Mouse (Mus musculus): ENCODE measurements around the gene Ndufv3. TPM values are rescaled to one million over a fixed set of nuclear protein-coding genes. Genes with fewer than 3 reads are reported as not detected.

Ndufv3 gene
- polyA plus RNA-seq, 1 experiment from 2014 or later = 210 TPM

GRCm38 (mm10) chr17:31535871-31536629 lies 16.1 kb downstream of the Ndufv3 start:
- 56% methylated on average over 8 of the region's 8 CpGs for WGBS
- no peak overlapping the region for H3K9ac ChIP-seq (ENCODE audit: low read length)
- DNase-seq (ENCODE audit: low spot score) = peak; percentile 28
- no peak for ATAC-seq (ENCODE audit: insufficient number of reproducible peaks, low FRiP score, low TSS enrichment, low read depth)
- H3K27me3 ChIP-seq (ENCODE audit: control insufficient read depth, insufficient read depth, low read length) = no peaks in the 10 kb centered on the region
- 0 out of 2 replicates have a peak, but pooled peaks cover 2% of the 10 kb centered on the region for H3K4me1 ChIP-seq (ENCODE audit: control insufficient read depth, insufficient read depth, low read length)
- no peak overlapping the region for H3K4me2 ChIP-seq (ENCODE audit: low read depth, severe bottlenecking)
- no peak overlapping the region for H3K4me3 ChIP-seq (ENCODE audit: low read depth, low read length)
- H3K36me3 ChIP-seq (ENCODE audit: control insufficient read depth, insufficient read depth, low read length) = peaks cover 2% of the 10 kb centered on the region; the same call in 1 of the 2 replicates
- H3K27ac ChIP-seq (replicated peaks; ENCODE audit: low read depth, low read length) = no peak overlapping the region; the same call in 1 of the 2 replicates
- H3K9me3 ChIP-seq (ENCODE audit: control insufficient read depth, low read length) = no peaks in the 10 kb centered on the region

GRCm38 (mm10) chr17:31540101-31540500 lies 20.2 kb downstream of the Ndufv3 start:
- Histone ChIP-seq H3K4me2 (ENCODE audit: low read depth, severe bottlenecking) (no peak overlapping the region), H3K9me3 (ENCODE audit: control insufficient read depth, low read length) (no peaks in the 10 kb centered on the region), H3K4me1 (ENCODE audit: control insufficient read depth, insufficient read depth, low read length) (peaks cover 8% of the 10 kb centered on the region), H3K27ac (replicated peaks; ENCODE audit: low read depth, low read length) (peak overlapping the region; percentile 12; the same call in 1 of the 2 replicates), H3K9ac (ENCODE audit: low read length) (no peak overlapping the region), H3K4me3 (ENCODE audit: low read depth, low read length) (no peak overlapping the region), H3K27me3 (ENCODE audit: control insufficient read depth, insufficient read depth, low read length) (no peaks in the 10 kb centered on the region), H3K36me3 (ENCODE audit: control insufficient read depth, insufficient read depth, low read length) (no peaks in the 10 kb centered on the region)
- no peak for DNase-seq (ENCODE audit: low spot score)
- ATAC-seq (ENCODE audit: insufficient number of reproducible peaks, low FRiP score, low TSS enrichment, low read depth) = no peak
- 69% methylated on average over 3 of the region's 3 CpGs for WGBS

- Histone ChIP-seq H3K4me1 (ENCODE audit: control insufficient read depth, insufficient read depth, low read length) (peaks cover 8% of the 10 kb centered on the region), H3K4me2 (ENCODE audit: low read depth, severe bottlenecking) (no peak overlapping the region), H3K27ac (replicated peaks; ENCODE audit: low read depth, low read length) (peak overlapping the region; percentile 84), H3K27me3 (ENCODE audit: control insufficient read depth, insufficient read depth, low read length) (no peaks in the 10 kb centered on the region), H3K9ac (ENCODE audit: low read length) (no peak overlapping the region), H3K4me3 (ENCODE audit: low read depth, low read length) (no peak overlapping the region), H3K9me3 (ENCODE audit: control insufficient read depth, low read length) (no peaks in the 10 kb centered on the region), H3K36me3 (ENCODE audit: control insufficient read depth, insufficient read depth, low read length) (no peaks in the 10 kb centered on the region)
- peak; percentile 25 for DNase-seq (ENCODE audit: low spot score)
- ATAC-seq (ENCODE audit: insufficient number of reproducible peaks, low FRiP score, low TSS enrichment, low read depth) = 0 out of 2 replicates have a peak, but pooled peaks have one; percentile 57
- 43% methylated on average over 4 of the region's 4 CpGs for WGBS
Measured at GRCm38 (mm10) chr17:31540809-31541459, 21.0 kb downstream of the Ndufv3 start.

- H3K4me3 ChIP-seq (ENCODE audit: low read depth, low read length) = no peak overlapping the region
- peak; percentile 60; the same call in 1 of the 2 replicates for ATAC-seq (ENCODE audit: insufficient number of reproducible peaks, low FRiP score, low TSS enrichment, low read depth)
- no peaks in the 10 kb centered on the region for H3K36me3 ChIP-seq (ENCODE audit: control insufficient read depth, insufficient read depth, low read length)
- peaks cover 8% of the 10 kb centered on the region for H3K4me1 ChIP-seq (ENCODE audit: control insufficient read depth, insufficient read depth, low read length)
- H3K27ac ChIP-seq (replicated peaks; ENCODE audit: low read depth, low read length) = peak overlapping the region; percentile 58; the same call in 1 of the 2 replicates
- no peak overlapping the region for H3K4me2 ChIP-seq (ENCODE audit: low read depth, severe bottlenecking)
- H3K9ac ChIP-seq (ENCODE audit: low read length) = no peak overlapping the region
- 24% methylated on average over 6 of the region's 6 CpGs for WGBS
- peak; percentile 65 for DNase-seq (ENCODE audit: low spot score)
- H3K9me3 ChIP-seq (ENCODE audit: control insufficient read depth, low read length) = no peaks in the 10 kb centered on the region
- H3K27me3 ChIP-seq (ENCODE audit: control insufficient read depth, insufficient read depth, low read length) = no peaks in the 10 kb centered on the region
Measured at GRCm38 (mm10) chr17:31541460-31541831, 21.5 kb downstream of the Ndufv3 start.

GRCm38 (mm10) chr17:31543574-31543973 lies 23.7 kb downstream of the Ndufv3 start:
- Histone ChIP-seq H3K9ac (ENCODE audit: low read length) (no peak overlapping the region), H3K27ac (replicated peaks; ENCODE audit: low read depth, low read length) (no peak overlapping the region), H3K36me3 (ENCODE audit: control insufficient read depth, insufficient read depth, low read length) (no peaks in the 10 kb centered on the region), H3K27me3 (ENCODE audit: control insufficient read depth, insufficient read depth, low read length) (no peaks in the 10 kb centered on the region), H3K9me3 (ENCODE audit: control insufficient read depth, low read length) (no peaks in the 10 kb centered on the region), H3K4me1 (ENCODE audit: control insufficient read depth, insufficient read depth, low read length) (peaks cover 8% of the 10 kb centered on the region), H3K4me2 (ENCODE audit: low read depth, severe bottlenecking) (no peak overlapping the region), H3K4me3 (ENCODE audit: low read depth, low read length) (no peak overlapping the region)
- WGBS = 43% methylated on average over 6 of the region's 6 CpGs
- ATAC-seq (ENCODE audit: insufficient number of reproducible peaks, low FRiP score, low TSS enrichment, low read depth) (no peak), DNase-seq (ENCODE audit: low spot score) (no peak)

GRCm38 (mm10) chr17:31546444-31547196 lies 26.7 kb downstream of the Ndufv3 start:
- Histone ChIP-seq H3K4me3 (ENCODE audit: low read depth, low read length) (no peak overlapping the region), H3K4me2 (ENCODE audit: low read depth, severe bottlenecking) (no peak overlapping the region), H3K27me3 (ENCODE audit: control insufficient read depth, insufficient read depth, low read length) (no peaks in the 10 kb centered on the region), H3K36me3 (ENCODE audit: control insufficient read depth, insufficient read depth, low read length) (no peaks in the 10 kb centered on the region), H3K9ac (ENCODE audit: low read length) (no peak overlapping the region), H3K9me3 (ENCODE audit: control insufficient read depth, low read length) (no peaks in the 10 kb centered on the region), H3K27ac (replicated peaks; ENCODE audit: low read depth, low read length) (no peak overlapping the region), H3K4me1 (ENCODE audit: control insufficient read depth, insufficient read depth, low read length) (peaks cover 6% of the 10 kb centered on the region)
- no peak for ATAC-seq (ENCODE audit: insufficient number of reproducible peaks, low FRiP score, low TSS enrichment, low read depth)
- WGBS = 85% methylated on average over 9 of the region's 9 CpGs
- DNase-seq (ENCODE audit: low spot score) = no peak

- H3K9ac ChIP-seq (ENCODE audit: low read length) = no peak overlapping the region
- DNase-seq (ENCODE audit: low spot score) (no peak), ATAC-seq (ENCODE audit: insufficient number of reproducible peaks, low FRiP score, low TSS enrichment, low read depth) (no peak)
- no peak overlapping the region for H3K27ac ChIP-seq (replicated peaks; ENCODE audit: low read depth, low read length)
- H3K4me3 ChIP-seq (ENCODE audit: low read depth, low read length) = no peak overlapping the region
- H3K36me3 ChIP-seq (ENCODE audit: control insufficient read depth, insufficient read depth, low read length) = no peaks in the 10 kb centered on the region
- no peaks in the 10 kb centered on the region for H3K4me1 ChIP-seq (ENCODE audit: control insufficient read depth, insufficient read depth, low read length)
- WGBS = 82% methylated on average over 3 of the region's 3 CpGs
- no peaks in the 10 kb centered on the region for H3K9me3 ChIP-seq (ENCODE audit: control insufficient read depth, low read length)
- no peak overlapping the region for H3K4me2 ChIP-seq (ENCODE audit: low read depth, severe bottlenecking)
- no peaks in the 10 kb centered on the region for H3K27me3 ChIP-seq (ENCODE audit: control insufficient read depth, insufficient read depth, low read length)
Measured at GRCm38 (mm10) chr17:31547974-31548373, 28.1 kb downstream of the Ndufv3 start.

GRCm38 (mm10) chr17:31549389-31549788 lies 29.5 kb downstream of the Ndufv3 start:
- 60% methylated on average over 8 of the region's 8 CpGs for WGBS
- no peaks in the 10 kb centered on the region for H3K9me3 ChIP-seq (ENCODE audit: control insufficient read depth, low read length)
- H3K27me3 ChIP-seq (ENCODE audit: control insufficient read depth, insufficient read depth, low read length) = no peaks in the 10 kb centered on the region
- ATAC-seq (ENCODE audit: insufficient number of reproducible peaks, low FRiP score, low TSS enrichment, low read depth) = no peak
- H3K4me3 ChIP-seq (ENCODE audit: low read depth, low read length) = no peak overlapping the region
- H3K4me2 ChIP-seq (ENCODE audit: low read depth, severe bottlenecking) = no peak overlapping the region
- no peak overlapping the region for H3K27ac ChIP-seq (replicated peaks; ENCODE audit: low read depth, low read length)
- no peaks in the 10 kb centered on the region for H3K36me3 ChIP-seq (ENCODE audit: control insufficient read depth, insufficient read depth, low read length)
- no peak for DNase-seq (ENCODE audit: low spot score)
- H3K4me1 ChIP-seq (ENCODE audit: control insufficient read depth, insufficient read depth, low read length) = no peaks in the 10 kb centered on the region
- no peak overlapping the region for H3K9ac ChIP-seq (ENCODE audit: low read length)
